Mouse (Mus musculus): ENCODE results near the gene Gm10570.

Gene Gm10570

DNA sequence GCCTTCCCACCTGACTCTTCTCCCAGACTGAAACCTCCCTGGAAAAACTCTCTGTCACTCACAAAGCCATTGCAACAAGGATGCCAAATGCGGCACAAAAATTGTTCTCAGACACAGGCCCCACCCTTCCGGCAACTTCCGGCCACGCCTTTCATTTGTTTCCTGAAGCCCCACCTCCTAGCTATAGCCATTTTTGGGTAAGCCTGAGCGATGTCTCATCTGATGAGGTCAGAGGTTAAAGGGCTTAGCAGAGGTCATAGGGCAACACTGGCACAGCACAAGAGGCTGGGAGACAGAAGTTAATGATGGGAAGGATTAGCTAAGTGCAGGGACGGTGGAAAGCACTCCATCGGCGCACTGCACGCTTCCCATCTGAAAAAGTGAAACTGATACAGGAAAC, 41.9 kb downstream of the Gm10570 start:
- TF ChIP-seq GATA4 (IDR thresholded peaks at IDR 0.05; ENCODE audit: insufficient replicate concordance, low read length) = no peak

DNA sequence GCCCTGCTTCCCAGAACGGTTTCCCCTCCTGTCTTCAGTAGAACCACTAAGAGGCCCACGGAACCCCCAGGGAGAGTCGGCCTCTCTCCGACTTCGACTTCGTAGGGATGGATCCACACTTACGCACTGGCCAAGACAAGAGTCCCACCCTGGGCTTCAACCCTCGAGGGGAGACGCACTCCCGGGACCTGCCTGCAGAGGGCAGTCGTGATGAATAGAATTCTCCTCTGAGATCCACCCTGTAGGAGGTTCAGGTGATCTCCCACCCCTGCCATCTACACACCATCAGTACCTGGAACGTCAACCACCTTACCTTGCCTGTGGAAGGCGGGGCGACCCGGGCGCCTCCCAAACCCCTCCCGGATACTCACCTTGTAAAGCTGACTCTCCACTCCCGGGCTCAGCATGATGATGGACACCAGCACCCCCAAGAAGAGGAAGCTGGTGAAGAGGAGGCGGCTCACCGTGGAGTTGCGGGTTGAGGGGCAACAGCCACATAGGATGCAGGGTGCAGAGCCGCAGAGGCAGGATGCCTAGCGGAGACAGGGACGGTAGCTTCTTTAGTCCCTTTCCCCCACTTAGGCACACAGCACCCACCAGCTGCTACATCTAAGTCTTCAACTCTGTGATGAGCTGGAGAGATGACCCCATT, 43.6 kb downstream of the Gm10570 start:
- no peak for TF ChIP-seq GATA4 (IDR thresholded peaks at IDR 0.05; ENCODE audit: insufficient replicate concordance, low read length)

GRCm38 (mm10) chr4:130264131-130264530, 44.3 kb downstream of the Gm10570 start:
- TF ChIP-seq GATA4 (IDR thresholded peaks at IDR 0.05; ENCODE audit: insufficient replicate concordance, low read length) = no peak

DNA sequence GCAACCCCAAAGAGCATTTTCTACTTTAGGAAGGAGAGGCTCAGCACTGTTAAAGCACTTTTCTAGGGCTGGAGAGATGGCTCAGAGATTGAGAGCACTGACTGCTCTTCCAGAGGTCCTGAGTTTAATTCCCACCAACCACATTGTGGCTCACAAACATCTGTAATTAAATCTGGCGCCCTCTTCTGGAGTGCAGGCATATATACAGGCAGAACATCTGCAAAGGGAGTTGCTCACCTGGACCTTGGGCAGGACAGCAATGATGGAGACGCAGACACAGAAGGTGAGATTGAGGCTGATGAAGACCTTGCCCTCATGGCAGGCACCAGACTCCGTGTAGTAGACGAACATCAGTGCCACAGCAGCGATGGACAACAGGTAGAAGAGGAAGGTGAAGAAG, 48.1 kb downstream of the Gm10570 start:
- TF ChIP-seq GATA4 (IDR thresholded peaks at IDR 0.05; ENCODE audit: insufficient replicate concordance, low read length) = no peak
